Mouse (Mus musculus): ENCODE data around the gene Agbl3. TPM values are rescaled to one million over a fixed set of nuclear protein-coding genes. Genes with fewer than 3 reads are reported as not detected.

Agbl3 gene
- total RNA-seq (2022): 1 to 10 TPM; 1.0 to 2.1 (median 1.7) TPM

GRCm38 (mm10) chr6:34780231-34780942 is at the start of gene Agbl3:
Agbl3 (plus strand) TSS chr6:34780432.
- peak; percentile 86 to 88 for DNase-seq (ENCODE audit: low spot score in 2 of 2)

GRCm38 (mm10) chr6:34731007-34731406 is 49.2 kb upstream of the Agbl3 start:
- DNase-seq (ENCODE audit: low spot score in 2 of 2): no peak

- no peak for DNase-seq (ENCODE audit: low spot score in 2 of 2)
These were observed 48.7 kb upstream of the Agbl3 start for GRCm38 (mm10) chr6:34731529-34731928.

GRCm38 (mm10) chr6:34734940-34735695 is 45.1 kb upstream of the Agbl3 start:
- no peak for DNase-seq (ENCODE audit: low spot score in 2 of 2)

- no peak for DNase-seq (ENCODE audit: low spot score in 2 of 2)
These were observed 43.3 kb upstream of the Agbl3 start for GRCm38 (mm10) chr6:34736934-34737333.

- DNase-seq (ENCODE audit: low spot score in 2 of 2): no peak
These were observed 36.3 kb upstream of the Agbl3 start for GRCm38 (mm10) chr6:34743946-34744345.

- no peak for DNase-seq (ENCODE audit: low spot score in 2 of 2)
These were observed 32.4 kb upstream of the Agbl3 start for GRCm38 (mm10) chr6:34747846-34748245.

GRCm38 (mm10) chr6:34748566-34748965 is 31.7 kb upstream of the Agbl3 start:
- no peak for DNase-seq (ENCODE audit: low spot score in 2 of 2)

GRCm38 (mm10) chr6:34749526-34749925 is 30.7 kb upstream of the Agbl3 start:
- no peak for DNase-seq (ENCODE audit: low spot score in 2 of 2)

GRCm38 (mm10) chr6:34750487-34751120 is 29.6 kb upstream of the Agbl3 start:
- DNase-seq (ENCODE audit: low spot score in 2 of 2): peak; percentile 15 to 39

GRCm38 (mm10) chr6:34751625-34752024 is 28.6 kb upstream of the Agbl3 start:
- DNase-seq (ENCODE audit: low spot score in 2 of 2): no peak

- DNase-seq (ENCODE audit: low spot score in 2 of 2): peak; percentile 15 to 23
These were observed 25.8 kb upstream of the Agbl3 start for GRCm38 (mm10) chr6:34754448-34754847.

- no peak for DNase-seq (ENCODE audit: low spot score in 2 of 2)
These were observed 21.9 kb upstream of the Agbl3 start for GRCm38 (mm10) chr6:34758340-34758739.

- DNase-seq (ENCODE audit: low spot score in 2 of 2): no peak
These were observed 20.2 kb upstream of the Agbl3 start for GRCm38 (mm10) chr6:34760023-34760422.

GRCm38 (mm10) chr6:34765721-34766120 is 14.5 kb upstream of the Agbl3 start:
- no peak for DNase-seq (ENCODE audit: low spot score in 2 of 2)

- no peak for DNase-seq (ENCODE audit: low spot score in 2 of 2)
These were observed 10.2 kb upstream of the Agbl3 start for GRCm38 (mm10) chr6:34769984-34770383.

- DNase-seq (ENCODE audit: low spot score in 2 of 2): no peak
These were observed 9.7 kb upstream of the Agbl3 start for GRCm38 (mm10) chr6:34770491-34770890.

GRCm38 (mm10) chr6:34776396-34776795 is 3.8 kb upstream of the Agbl3 start:
- DNase-seq (ENCODE audit: low spot score in 2 of 2): no peak

GRCm38 (mm10) chr6:34777094-34777493 is 3.1 kb upstream of the Agbl3 start:
- DNase-seq (ENCODE audit: low spot score in 2 of 2): no peak

GRCm38 (mm10) chr6:34777981-34778668 is 2.1 kb upstream of the Agbl3 start:
- DNase-seq (ENCODE audit: low spot score in 2 of 2): no peak

- DNase-seq (ENCODE audit: low spot score in 2 of 2): no peak
These were observed 684 bp downstream of the Agbl3 start for GRCm38 (mm10) chr6:34780943-34781289.

GRCm38 (mm10) chr6:34782493-34782892 is 2.3 kb downstream of the Agbl3 start:
- no peak for DNase-seq (ENCODE audit: low spot score in 2 of 2)
